Comparison of ENCODE assay signal across 8 mouse cellular contexts in the genomic region with DNA sequence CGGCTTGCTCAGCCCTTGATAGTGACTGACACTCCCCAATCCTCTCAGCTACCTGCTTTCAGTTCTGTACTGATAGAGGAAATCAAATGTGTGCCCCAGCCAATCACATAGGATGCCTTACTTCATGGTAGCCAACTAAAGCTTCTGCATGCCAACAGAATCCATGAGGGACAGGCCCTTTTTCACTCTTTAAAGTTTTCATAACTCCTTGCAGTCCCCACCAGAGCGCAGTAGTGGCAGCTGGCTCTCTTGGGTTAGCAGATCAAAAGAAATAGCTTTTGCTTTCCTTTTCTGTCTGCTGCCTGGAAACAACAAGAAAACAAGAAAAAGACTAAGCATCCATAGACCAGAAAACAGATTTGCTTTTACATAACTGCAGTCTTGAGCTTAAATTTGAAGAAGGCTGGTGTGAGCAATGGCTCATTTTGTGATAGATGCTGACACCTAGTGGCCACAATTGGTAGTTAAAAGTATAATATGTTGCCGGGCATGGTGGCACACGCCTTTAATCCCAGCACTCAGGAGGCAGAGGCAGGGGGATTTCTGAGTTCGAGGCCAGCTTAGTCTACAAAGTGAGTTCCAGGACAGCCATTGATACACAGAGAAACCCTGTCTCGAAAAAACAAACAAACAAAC. TPM values are rescaled to one million over a fixed set of nuclear protein-coding genes. Genes with fewer than 3 reads are reported as not detected.
DNase-seq lines count a peak whose midpoint lies in the region; ATAC-seq lines count a peak whose summit lies in the region.

No protein-coding gene starts in this region.

- H3K27ac ChIP-seq in forebrain, embryonic 10.5 days, result no peak overlapping the region
- H3K27ac ChIP-seq in forebrain, embryonic 11.5 days (ENCODE audit: low read depth, low read length), result no peak overlapping the region
- no peak overlapping the region for H3K27ac ChIP-seq in midbrain, embryonic 10.5 days (replicated peaks)

- WGBS in forebrain, embryonic 10.5 days, result 51% methylated on average over 6 of the region's 6 CpGs
- 47% methylated on average over 6 of the region's 6 CpGs for WGBS in forebrain, embryonic 11.5 days
- WGBS in midbrain, embryonic 10.5 days, result 47% methylated on average over 6 of the region's 6 CpGs

- H3K4me3 ChIP-seq in forebrain, embryonic 10.5 days, result no peak overlapping the region
- H3K4me3 ChIP-seq in forebrain, embryonic 11.5 days (ENCODE audit: low read depth, low read length), result no peak overlapping the region
- H3K4me3 ChIP-seq in midbrain, embryonic 10.5 days, result no peak overlapping the region

- no peak for ATAC-seq in forebrain, embryonic 11.5 days (replicated peaks; ENCODE audit: low FRiP score)

- DNase-seq in forebrain, embryonic 10.5 days (ENCODE audit: extremely low spot score, low spot score), result peak; percentile 34
- no peak for DNase-seq in forebrain, embryonic 11.5 days (ENCODE audit: low spot score)
- DNase-seq in 416B (ENCODE audit: low read depth), result peak; percentile 74
- peak; percentile 45 for DNase-seq in c-Kit-positive CD71-negative TER-119-negative erythroid progenitor cells, embryonic 14.5 days (ENCODE audit: low read depth)
- peak; percentile 78 for DNase-seq in forelimb bud, embryonic 11.5 days (ENCODE audit: low read depth, low spot score)
- DNase-seq in layer of hippocampus, adult 11-12 months (ENCODE audit: low spot score), result peak; percentile 64
- peak; percentile 30 for DNase-seq in midbrain, embryonic 10.5 days (ENCODE audit: low spot score)
- no peak for DNase-seq in urinary bladder, postnatal 25 days (ENCODE audit: low spot score)

- no peaks in the 10 kb centered on the region for H3K36me3 ChIP-seq in forebrain, embryonic 10.5 days (replicated peaks)
- H3K36me3 ChIP-seq in forebrain, embryonic 11.5 days (ENCODE audit: control insufficient read depth, insufficient read depth, low read length), result no peaks in the 10 kb centered on the region
- no peaks in the 10 kb centered on the region for H3K36me3 ChIP-seq in midbrain, embryonic 10.5 days

- H3K4me2 ChIP-seq in forebrain, embryonic 11.5 days (ENCODE audit: low read depth, low read length, severe bottlenecking), result no peak overlapping the region

- peaks cover 14% of the 10 kb centered on the region for H3K4me1 ChIP-seq in forebrain, embryonic 10.5 days
- H3K4me1 ChIP-seq in forebrain, embryonic 11.5 days (replicated peaks; ENCODE audit: control insufficient read depth, insufficient read depth, low read length), result peaks cover 2% of the 10 kb centered on the region; the same call in 1 of the 2 replicates
- peaks cover 8% of the 10 kb centered on the region for H3K4me1 ChIP-seq in midbrain, embryonic 10.5 days

- peaks cover 36% of the 10 kb centered on the region for H3K27me3 ChIP-seq in forebrain, embryonic 10.5 days (ENCODE audit: poor library complexity, severe bottlenecking)
- peaks cover 7% of the 10 kb centered on the region; the same call in 1 of the 2 replicates for H3K27me3 ChIP-seq in forebrain, embryonic 11.5 days (ENCODE audit: control insufficient read depth, insufficient read depth, low read length)
- H3K27me3 ChIP-seq in midbrain, embryonic 10.5 days (ENCODE audit: low read depth, poor library complexity, severe bottlenecking), result no peaks in the 10 kb centered on the region; the same call in 1 of the 2 replicates

- no peak overlapping the region for H3K9ac ChIP-seq in forebrain, embryonic 11.5 days (ENCODE audit: low read length)

- no peaks in the 10 kb centered on the region for H3K9me3 ChIP-seq in forebrain, embryonic 10.5 days
- no peaks in the 10 kb centered on the region for H3K9me3 ChIP-seq in forebrain, embryonic 11.5 days (ENCODE audit: control insufficient read depth, low read length)
- no peaks in the 10 kb centered on the region for H3K9me3 ChIP-seq in midbrain, embryonic 10.5 days (replicated peaks)

RNA-seq across cellular contexts. Expression of a gene that starts 43.2 kb away (rescaled TPM):
- 7.6 and 7.9 TPM in 2 replicates for polyA plus RNA-seq in forebrain, embryonic 10.5 days (2016; fragmentation: Nextera tagmentation; extraction: Ambion mirVana)
- 6.6 and 7.4 TPM in 2 replicates for polyA plus RNA-seq in forebrain, embryonic 11.5 days (2014; fragmentation: Nextera tagmentation; extraction: Ambion mirVana)
- polyA plus RNA-seq in midbrain, embryonic 10.5 days (2016; fragmentation: Nextera tagmentation; extraction: Ambion mirVana), result 7.3 and 9.1 TPM in 2 replicates

Comparison
In these comparisons a context has a peak if more than half of its experiments do, and no peak if none do; other contexts are left out.
1. DNase-seq: peak in forebrain, embryonic 10.5 days (single experiment), 416B (single experiment), c-Kit-positive CD71-negative TER-119-negative erythroid progenitor cells, embryonic 14.5 days (single experiment), forelimb bud, embryonic 11.5 days (single experiment), layer of hippocampus, adult 11-12 months (single experiment) and midbrain, embryonic 10.5 days (single experiment); none in forebrain, embryonic 11.5 days (single experiment) and urinary bladder, postnatal 25 days (single experiment).